Mouse (Mus musculus): ENCODE data around the gene Clec4b1.
"Not testable (repeated sequence)": the region's sequence is repeated elsewhere in the genome, so short reads cannot be mapped to it uniquely, and the experiment has no call there.

- TF ChIP-seq POLR2A (IDR thresholded peaks at IDR 0.05; ENCODE audit: low read depth, low read length); CTCF (IDR thresholded peaks at IDR 0.05; ENCODE audit: borderline replicate concordance, insufficient read depth, low read length): not testable (repeated sequence)
These were observed 56.4 kb downstream of the Clec4b1 start, which contains the start of gene Clec4a2 for GRCm38 (mm10) chr6:123106128-123106527.

Measured in embryonic fibroblast, embryonic 13.5 days (primary cell).